Mouse (Mus musculus) ovary, postnatal 36 days (tissue): ENCODE measurements around the gene Rora.
A peak's percentile ranks its signal among the peaks of the same experiment; 100 is the strongest.

Source experiments
- DNase-seq: peaks from one replicate; pipeline ENCODE4 v3.0.0; 2022; ENCODE audit warnings: low spot score, mixed read lengths

Gene Rora

DNA sequence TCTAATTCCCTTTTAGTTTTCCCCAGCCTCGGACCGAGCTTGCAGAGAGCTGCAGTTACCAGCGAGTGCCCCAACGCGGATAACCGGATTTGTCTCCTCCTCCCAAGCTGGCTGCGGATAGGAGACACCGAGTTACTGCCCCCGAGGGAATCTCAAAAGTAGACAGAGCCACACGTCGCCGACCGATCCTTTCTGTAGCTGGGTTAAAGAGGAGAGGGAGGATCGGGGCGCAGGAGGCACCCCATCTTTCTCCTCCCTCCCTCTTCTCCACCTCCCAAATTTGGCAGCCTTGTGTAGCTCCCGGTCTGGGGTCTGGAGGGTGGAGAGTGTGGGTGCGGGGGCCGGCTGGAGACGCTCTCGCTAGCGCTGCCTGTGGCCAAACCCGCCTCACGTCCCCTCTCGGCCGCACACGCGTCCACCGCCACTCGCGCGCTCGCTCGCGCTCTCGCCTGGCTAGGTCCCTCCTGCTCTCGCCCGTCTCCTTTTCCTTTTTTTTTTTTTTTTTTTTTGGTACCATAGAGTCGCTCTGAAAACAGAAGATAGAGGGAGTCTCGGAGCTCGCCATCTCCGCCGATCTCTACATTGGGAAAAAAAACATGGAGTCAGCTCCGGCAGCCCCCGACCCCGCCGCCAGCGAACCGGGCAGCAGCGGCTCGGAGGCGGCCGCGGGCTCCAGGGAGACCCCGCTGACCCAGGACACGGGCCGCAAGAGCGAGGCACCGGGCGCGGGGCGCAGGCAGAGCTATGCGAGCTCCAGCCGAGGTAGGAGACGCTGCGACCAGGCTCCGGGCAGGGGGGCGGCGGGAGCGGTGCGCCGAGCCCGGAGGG, at the start of gene Rora:
Gene Rora, plus strand, starts transcription at position 576 of the 828 bp plus-strand sequence.
- peak; percentile 65 for DNase-seq

DNA sequence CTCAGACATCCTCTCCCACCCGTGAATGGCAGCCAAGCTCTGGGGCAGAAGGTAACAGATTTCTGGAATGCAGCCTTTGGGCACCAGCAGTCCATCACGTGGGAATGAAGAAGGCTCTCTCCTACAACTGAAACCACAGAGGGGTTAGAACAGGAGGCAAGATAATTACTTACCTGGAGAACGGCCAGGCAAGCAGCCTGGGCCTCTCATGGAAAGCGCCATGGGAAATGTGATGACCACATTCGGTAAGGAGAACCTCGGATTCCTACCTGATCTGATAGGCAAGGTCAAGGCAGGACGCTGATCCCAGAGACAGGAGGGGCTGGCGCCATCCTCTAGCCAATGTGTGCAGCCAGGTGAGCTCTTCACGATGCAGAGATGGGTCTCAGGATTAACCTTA, 39.6 kb upstream of the Rora start:
- no peak for DNase-seq

DNA sequence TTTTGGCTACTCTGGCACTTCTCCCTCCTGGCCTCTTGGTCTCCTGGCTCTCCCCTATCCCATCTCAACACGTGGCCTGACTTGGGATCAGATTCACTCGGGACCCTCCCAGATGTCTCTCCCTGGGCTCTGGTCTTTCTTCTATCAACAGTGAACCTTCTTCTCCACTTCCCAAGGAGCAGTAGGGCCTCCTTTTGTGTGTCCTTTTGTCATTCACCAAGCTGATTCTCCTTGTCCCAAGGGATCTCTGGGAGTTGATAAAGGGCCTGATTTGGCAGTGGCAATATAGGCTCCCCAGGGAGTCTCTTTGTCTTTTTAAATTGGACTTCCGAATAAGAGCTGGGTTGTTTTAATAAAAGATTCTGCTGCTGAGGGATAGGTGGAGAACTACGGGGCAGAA, 36.5 kb upstream of the Rora start:
- DNase-seq = no peak

DNA sequence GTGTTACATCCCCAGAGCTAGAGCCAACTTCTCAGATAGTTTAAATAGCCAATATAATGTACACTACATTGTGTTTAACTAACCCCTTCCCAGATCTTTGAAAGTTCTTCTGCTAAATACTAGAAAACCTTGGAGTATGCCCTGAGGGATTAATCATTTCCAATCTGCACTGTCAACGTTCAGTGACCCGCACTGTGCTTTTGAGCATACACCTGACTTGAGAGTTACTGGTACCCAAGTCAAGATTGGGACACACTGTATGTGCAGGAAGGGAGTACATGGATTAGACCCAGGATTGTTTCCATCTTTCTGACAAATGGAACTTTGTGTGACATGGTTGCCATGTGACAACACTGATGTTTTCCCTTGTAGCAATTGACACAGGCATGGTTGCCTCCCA, 33.5 kb upstream of the Rora start:
- no peak for DNase-seq

DNA sequence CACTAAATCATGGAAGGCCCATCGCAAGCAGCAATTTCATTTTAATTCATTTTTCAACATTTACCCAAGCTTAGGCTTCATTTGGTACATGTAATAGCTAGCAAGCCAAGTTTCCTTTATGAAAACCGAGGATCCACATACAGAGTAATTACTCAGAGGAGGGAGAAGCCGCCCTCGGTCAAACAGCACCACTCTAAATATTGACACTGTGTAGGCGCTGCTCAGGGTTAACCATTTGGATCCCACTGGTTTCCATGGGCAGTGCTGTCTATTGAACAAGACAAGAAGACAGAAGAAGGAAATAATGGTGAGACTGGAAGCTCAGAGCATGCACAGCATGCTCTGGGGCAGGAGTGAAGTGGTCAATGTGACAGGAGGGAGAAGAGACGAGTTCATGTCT, 33.1 kb upstream of the Rora start:
- DNase-seq = no peak

DNA sequence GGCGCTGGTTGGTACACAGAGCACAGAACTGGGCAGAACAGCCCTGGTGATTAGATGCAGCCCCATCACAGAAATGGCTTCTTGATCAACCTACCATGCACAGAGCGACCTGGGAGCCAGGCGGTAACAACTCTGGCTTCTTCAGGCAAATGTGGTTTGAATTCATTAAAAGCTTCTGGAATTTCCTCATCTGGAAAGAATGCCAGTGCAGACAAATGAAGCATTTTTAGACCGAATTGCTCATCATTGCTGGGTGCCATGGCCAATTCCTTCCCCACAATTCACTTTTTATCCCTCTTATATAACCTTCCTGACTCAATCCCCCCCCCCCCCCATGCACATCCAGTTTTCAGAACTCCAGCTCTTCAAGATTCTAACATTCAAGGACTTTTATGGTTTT, 28.6 kb upstream of the Rora start:
- DNase-seq = no peak

DNA sequence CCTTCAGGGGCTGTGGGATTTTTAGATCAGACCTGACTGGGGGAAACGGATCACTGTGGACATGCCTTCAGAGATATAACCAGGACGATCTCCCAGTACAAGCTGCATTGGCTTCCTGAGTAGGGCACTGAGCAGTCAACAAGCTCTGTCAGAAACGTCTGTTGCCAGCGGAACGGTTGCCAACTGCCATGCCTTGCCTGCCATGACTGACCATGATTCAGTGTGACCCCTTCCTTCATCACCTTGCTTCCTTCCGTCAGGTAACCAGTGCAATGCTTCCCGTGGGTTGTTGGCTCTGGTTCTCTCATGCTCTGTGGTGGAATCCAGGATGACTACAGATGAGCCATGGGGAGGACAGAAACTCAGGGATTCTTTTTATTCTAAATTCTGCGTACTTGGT, 16.3 kb upstream of the Rora start:
- no peak for DNase-seq

DNA sequence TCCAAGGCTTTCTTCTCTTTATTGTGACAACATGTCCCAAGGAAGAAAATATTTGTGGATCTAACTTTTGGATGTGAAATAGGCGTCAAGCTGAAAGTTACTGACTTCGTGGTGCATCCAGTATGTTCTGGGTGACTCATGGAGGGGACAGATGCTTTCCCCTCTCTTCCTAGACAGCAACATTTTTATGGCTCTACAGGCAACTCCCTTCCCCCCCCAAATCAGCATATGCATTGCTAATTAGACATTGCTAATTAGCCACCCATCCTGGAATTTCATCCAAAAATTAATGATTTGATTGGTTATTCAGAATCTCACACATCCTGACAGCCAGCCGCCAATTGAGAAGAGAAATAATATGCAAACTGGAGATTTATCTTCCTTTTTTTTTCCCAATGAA, 12.5 kb upstream of the Rora start:
- DNase-seq = no peak

DNA sequence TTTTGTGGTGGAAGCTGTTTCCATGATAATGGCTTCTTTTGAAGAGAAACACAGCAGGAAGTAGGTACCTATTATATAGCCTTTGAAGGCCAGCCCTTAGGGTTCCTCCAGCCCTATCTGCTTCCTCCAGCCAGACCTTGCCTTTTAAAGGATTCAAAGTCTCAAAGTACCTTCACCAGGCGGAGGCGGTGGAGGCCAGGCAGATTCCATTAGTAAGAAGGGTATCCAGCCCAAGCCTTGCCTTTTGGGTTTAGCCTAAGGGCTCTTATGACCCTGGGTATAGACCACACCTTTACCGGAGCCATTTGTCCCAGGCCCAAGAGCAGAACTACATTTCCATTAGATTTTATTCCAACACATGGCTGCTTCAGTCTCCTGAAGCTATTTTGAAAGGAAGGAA, 5.5 kb upstream of the Rora start:
- no peak for DNase-seq

DNA sequence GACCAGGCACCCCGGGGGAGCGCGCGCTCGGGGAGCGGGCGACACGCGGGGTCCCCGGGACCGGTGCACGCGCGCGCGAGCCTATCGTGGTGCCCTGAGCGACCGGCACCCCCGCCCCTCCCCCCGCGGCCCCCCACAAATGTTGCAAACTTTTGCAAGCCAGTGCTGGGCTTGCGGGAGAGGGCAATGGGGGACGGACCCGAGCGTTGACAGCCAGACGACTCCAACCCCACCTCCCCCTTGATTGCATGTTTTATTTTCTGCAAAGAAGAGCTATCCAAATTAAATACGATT, 400 bp downstream of the Rora start:
- DNase-seq = no peak

DNA sequence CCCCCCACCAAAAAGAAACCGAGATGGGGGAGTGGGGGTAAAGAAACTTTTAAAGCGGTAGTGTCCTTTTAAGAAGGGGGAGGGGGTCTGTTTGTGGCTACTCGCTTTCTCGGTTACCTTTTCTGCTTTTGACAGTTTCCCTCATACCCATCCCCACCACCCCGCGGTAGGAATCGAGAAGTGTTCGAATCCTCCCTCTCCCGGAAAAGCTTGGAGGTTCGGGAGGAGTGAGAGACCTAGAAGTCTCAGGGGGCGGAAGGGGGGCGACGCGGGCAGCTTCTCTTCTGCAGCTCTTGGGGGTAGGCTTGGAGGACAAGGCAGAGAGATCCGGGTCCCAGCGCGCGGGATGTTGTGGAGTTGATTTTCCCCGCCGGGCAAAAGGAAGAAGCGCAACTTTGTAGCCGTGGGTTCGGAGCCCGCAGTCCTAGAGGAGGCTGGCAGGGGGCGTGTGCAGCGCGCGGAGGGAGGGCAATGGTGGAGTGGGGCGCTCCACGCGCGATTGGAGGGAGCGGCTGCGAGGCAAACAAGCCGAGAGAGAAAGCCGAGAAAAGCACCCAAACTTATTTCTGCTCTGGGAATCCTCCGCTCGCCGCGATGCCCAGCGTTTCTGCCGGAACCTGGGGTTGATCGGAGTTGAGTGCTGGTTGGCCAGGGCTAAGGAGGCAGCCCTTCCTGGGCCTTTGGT, 889 bp downstream of the Rora start:
- DNase-seq = peak; percentile 22

DNA sequence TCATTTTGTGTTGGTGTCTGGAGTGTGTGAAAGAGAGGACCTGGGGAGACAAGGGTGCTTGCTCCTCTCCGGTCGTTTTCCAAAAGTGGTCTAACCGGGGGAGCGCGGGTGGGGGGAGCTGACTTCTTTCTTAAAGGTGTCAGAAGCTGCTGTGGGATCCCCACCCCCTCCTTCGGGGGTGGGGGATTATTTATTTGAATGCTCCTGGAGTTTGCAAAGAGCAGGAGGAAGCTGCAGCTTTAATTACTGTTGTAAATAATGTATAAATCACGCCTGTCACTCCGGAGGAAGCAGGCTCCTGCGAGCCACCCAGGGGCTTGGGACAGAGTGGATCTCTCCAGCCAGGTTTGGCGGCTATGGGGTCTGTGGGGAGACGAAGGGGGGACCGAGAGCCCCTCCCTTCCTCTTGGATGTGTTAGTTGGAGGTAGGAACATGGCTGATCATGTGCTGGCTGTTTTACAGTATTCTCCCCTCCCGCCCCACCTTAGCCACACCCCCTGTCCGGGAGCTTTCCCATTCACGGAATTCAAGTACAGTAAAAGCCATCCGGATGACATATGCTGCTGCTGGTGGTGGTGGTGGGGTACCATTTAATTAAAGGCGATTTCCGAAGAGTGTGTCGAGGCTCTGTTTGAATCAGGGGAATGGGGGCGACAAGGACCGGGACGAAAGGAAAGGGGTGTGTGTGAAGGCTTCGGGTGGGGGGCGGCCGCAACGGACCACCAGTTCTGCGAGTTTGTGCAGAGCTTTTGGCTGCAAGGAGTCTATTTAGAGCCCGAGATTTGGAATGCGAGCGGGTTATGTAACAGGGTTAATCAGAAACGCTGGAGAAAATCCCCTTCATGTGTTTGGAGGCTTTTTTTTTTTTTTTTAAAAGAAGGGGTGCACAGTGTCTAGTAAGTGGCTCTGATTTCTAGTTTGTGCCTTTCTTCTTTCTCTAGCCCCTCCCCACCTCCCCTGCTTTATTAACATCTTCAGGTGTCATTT, 1.7 kb downstream of the Rora start:
- DNase-seq = peak; percentile 41

DNA sequence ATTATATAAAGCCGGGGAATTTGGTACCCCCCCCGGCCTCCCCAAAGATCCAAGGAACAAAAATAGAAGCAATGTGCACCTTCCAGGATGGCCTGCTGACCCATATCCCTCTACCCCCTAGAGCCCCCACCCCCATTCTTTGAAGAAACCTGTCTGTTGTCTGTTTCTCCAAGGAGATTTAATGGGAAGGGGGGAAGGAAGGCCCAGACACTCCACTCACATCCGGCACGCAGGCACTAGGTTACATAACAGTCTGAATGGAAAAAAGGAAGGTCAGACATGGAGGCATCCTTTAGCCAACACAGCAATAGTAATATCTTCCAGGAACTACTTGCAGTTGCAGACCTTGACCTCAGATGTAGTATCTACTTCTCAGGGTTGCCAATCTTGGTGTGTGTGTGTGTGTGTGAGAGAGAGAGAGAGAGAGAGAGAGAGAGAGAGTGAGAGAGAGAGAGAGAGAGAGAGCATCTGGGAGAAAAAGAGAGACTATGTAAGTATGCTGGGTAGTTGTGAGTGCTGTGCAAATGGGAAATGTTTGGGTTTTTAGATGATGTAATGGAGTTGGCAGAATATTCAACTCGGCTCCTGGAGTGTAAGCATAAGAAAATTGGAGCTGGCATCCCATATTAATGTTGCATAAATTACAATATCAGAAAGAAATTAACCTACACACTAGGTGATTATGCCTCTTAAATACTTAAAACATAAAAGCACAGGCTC, 2.6 kb downstream of the Rora start:
- DNase-seq = no peak

DNA sequence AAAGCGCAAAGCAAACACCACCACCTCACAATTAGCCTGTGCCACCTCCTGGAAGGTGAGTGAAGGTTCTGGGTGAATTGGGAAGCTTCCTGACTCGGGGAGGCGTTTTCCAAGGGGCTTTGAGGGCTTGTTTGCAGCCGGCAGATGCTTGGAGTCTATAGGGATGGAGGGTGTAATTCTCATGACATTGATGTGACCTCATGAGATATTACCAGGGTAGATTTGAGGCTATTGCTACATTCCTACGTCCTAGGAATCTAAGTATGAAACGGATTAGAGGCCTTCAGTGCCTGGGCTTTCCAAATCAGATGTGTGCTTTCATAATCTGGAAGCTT, 3.2 kb downstream of the Rora start:
- DNase-seq = no peak

DNA sequence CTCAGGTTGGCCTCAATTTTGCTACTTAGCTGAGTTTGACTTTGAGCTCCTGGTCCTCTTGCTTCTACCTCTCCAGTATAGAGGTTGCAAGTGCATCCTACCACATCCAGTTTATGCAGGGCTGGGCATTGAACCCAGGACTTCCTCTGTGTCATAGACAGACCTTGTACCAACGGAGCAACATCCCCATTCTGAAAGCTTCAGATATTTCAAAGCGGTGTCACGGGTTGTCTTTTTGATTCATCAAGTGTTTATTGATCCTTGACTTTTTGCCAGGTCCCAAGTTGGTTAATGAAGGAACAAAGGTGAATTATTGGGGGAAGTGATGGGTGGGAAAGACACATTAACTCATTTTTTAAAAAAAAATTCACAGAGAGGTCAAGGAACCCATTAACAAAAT, 17.1 kb downstream of the Rora start:
- no peak for DNase-seq

DNA sequence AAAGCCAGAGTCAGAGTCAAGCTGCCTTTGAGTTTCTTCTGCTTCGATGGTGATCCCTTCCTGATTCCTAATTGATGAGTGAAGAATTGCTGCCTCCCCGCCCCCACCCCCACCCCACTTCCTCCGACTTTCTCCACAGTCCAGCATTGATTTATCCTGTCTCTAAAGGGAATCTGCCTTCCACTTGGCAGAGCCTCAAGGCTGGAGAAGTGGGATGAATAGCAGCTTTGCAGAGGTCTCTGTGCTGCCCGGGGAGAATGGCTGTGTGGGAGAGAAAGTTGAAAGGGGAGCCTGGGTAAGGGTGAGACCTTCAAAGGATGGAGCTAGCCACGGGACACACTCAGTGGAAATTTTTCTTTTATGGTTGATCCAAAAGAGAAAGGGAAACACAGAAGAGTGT, 18.9 kb downstream of the Rora start:
- no peak for DNase-seq

DNA sequence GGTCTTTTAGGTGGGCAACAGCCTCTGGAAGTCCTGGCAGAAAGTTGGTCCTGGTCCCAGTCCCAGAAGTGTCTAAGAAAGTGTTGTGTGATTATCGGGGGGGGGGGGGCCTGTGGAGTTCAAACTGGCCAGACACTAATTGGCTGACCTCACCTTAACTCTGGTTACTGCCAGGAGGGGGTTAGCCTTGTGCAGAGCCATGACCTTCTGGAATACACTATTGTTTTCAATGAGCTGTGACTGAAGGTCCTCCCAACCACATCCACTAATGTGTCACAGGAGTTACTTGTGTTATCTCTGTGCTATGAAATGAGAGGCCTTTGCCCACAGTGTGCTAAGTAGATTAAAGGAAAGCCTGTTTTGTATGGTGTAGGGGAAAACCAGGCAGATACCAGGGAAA, 19.6 kb downstream of the Rora start:
- DNase-seq = no peak

DNA sequence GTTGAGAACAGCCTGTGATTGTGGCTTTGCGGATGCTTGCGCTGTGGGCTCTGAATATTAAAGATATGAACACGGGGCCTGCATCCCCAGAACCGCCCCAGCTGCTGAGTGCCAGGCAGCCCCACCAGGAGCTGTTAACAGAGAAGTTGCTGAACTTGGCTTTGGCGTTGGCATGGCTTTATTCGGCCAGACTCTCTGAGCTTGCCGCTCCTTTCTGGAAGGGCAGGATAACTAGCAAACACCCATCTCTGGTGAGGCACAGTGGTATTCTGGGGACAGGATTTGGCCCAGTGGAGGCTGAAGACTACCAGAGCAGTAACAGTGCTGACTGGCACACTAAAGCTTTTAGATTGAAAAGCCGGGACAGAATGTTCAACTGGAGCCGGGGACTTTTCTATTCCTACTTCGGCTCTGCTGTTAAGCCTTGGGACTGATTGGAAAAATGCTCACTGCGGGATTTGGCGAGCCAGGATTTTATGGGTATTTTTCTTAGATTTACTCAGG, 26.3 kb downstream of the Rora start:
- DNase-seq = no peak

DNA sequence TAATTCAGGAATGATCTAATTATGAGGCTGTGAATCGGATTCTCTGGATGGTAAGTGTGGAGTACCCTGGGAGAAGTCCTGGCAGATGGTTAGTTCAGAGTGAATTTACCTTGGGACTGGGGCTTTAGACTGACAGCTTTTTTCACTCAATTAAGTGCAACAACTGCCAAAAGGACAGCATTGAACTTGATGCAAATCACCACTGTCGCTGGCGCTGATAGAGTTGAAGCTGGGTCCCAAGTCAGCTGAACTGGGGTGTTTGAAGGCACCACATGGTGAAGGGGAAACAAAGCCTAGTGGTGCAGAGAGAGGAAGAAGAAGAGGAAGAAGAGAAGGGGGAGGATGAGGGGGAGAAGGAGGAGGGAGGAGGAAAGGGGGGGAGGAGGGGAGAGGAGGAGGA, 30.4 kb downstream of the Rora start:
- DNase-seq = no peak

DNA sequence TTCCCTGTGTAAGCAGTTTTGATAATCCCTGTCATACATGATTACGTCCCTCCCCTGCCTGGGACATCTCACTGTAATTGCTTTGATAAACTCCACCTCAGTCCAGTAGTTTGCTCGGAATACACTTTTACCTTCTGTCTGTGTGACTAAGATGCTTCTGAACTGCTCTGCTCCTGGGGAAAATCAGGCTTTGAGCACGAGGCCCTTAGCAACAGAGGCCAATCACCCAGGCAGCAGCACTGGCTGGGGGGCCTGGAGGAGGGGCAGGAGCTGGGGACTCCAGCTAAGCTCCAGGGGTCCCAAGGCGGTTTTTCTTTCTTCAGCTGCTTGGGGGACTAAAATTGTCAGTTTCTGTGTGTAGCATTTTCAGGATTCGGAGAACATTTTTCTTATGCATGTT, 32.0 kb downstream of the Rora start:
- no peak for DNase-seq

DNA sequence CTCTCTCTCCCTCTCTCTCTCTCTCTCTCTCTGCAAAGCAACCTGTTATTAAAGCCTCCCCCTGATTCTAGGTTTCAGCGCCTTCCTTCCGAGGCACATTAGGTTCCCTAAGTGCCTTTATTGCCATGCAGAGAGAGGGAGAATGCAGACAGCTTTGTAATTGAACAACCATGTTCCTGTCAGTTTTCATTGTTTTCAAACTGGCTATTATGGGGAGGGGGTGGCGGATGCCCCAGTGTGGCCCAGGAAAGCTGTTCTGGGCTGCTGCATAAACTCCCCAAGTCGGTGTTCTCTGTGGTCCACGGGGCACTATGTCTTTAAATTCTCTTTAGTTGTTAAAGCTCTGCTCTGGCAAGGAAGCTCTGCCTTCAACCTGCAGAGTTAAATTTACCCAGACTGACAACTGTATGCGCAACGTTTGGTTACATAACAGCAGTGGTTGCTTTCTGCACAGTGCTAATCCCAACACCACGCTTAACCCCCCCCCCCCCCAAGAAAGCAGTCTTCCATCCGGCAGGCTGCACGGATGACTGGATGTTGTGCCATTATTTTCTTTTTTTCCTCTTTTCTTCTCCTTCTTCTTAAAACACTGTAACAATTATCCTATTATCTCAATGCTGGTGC, 33.8 kb downstream of the Rora start:
- DNase-seq = no peak

DNA sequence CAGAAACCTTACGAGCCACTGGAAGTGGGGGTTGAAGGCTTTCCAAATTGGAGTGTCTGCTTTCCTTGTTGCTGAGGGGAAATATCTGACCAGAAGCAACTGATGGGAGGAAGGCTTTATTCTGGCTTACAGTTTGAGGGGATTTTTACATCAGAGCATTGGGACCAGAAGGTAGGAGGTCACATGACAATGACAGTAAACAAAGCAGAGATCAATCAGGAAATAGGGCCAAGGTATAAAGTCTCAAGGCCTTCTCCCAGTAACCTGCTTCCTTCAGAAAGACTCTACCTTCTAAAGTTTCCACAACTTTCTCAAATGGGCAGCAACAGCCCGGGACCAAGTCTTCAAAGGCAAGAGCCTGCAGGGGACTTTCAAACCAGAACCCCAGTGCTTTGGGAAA, 34.6 kb downstream of the Rora start:
- no peak for DNase-seq
